Mouse (Mus musculus): ENCODE measurements around the gene Gm10295.

DNA sequence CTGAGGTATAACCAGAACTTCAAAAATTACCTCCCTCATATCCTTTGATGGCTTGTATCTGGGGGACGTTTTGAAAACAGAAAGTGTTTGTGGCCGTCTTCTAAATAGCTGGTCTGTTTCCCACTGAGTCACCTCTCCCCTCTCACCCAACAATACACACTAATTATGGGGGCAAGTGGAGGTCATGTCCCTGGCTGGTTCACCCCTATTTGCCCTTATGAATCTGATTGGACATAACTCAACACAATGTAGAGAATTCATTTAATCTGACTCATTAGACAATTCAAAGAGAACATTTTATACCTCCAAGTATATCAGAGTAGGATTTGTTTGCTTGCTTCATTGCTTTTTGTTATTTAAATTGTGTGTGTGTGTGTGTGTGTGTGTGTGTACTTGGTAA lies 20.6 kb upstream of the Gm10295 start:
- no peak for TF ChIP-seq CTCF (IDR thresholded peaks at IDR 0.05; ENCODE audit: insufficient read depth, low read depth, low read length)
- TF ChIP-seq POLR2A (IDR thresholded peaks at IDR 0.05; ENCODE audit: insufficient read depth, low read depth, low read length): no peak
